Mouse (Mus musculus) kidney, adult 9 months (tissue): Measurements from ENCODE around the gene Gpr156.

Experiments used
- DNase-seq: peaks from one replicate; pipeline ENCODE4 v3.0.0; 2022

The Gpr156 gene

GRCm38 (mm10) chr16:38005471-38005870, 89.2 kb downstream of the Gpr156 start:
- DNase-seq = no peak

DNA sequence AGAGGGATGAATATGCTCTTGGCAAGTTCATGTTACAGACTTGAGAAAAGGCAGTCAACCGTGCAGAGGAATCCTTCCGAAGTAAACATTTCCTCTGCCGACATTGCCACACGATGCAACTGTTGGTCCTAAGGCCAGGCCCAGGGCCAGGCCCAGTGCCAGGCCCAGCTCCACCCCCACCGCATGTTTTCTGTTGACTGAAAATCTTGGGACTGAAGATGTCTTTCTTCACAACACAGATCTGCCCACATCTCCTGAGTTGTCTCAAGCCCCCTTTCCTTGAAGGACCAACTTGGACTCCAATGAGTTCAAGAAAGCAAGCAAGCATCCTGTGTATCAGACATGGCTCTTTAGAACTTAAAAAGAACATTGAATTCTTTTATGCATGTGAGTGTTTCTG, 92.1 kb downstream of the Gpr156 start:
- DNase-seq = no peak

- DNase-seq = no peak
Observed at GRCm38 (mm10) chr16:38009041-38009825, 92.9 kb downstream of the Gpr156 start.

DNA sequence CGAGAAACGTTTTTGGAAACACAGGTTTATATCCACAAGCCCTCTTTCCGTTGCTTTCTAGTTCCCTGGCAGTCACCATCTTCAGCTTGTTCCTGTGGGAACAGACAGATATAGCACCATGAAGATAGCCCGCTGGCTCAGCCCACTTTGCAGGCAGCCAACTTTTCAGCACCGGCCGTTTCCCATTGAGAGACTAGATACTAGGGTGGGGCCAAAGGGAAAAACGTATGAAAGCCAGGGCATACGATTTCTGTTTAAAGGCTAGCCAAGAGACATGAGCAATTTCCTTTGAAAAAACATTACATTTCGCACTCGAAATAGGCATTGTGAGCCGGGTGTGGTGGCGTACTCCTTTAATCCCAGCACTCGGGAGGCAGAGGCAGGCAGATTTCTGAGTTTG, 95.2 kb downstream of the Gpr156 start:
- no peak for DNase-seq

DNA sequence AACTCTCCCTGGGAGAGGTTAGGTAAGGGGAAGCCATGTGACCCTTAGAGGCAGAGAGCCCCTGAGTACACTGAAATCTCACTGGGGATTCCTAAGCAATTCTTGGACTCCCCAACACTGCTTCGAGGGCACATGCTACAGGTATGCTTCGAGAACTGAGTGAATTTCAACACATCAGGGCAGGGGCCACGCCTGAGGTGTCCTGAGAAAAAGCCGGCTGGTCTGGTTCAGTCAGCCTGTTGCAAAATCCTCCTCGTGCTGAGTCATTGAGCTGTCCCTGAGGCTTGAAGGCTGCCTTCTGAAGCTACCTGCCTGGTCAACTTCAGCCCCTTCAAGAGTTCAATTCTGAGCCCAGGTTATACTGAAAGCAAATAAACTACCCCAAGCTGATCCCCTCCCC, 96.1 kb downstream of the Gpr156 start:
- no peak for DNase-seq

- DNase-seq = no peak
Observed at GRCm38 (mm10) chr16:38012891-38013290, 96.6 kb downstream of the Gpr156 start.

GRCm38 (mm10) chr16:38014951-38015350, 98.7 kb downstream of the Gpr156 start:
- DNase-seq = peak; percentile 61

- DNase-seq = no peak
Observed at GRCm38 (mm10) chr16:38016928-38017524, 100.7 kb downstream of the Gpr156 start.

DNA sequence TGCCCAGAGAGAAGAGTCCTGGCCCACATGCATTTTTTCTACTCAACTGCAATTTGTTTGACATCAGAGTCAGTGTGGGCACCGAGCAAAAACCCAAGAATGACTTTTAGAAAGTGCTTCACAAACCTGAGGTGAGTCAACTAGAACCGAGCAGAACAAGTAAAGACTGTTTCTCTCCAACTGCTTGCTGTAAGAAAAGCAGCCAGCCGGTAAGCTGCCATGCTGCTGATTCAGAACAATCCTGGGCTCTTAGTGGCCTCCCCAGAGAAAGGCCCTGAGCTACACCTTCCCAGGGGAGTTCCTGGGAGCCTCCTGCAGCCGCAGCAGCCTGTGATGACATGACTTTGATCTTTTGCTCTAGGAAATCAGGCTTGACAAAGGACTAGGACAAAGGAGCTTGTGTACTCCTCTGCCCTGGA, 101.7 kb downstream of the Gpr156 start:
- no peak for DNase-seq

- DNase-seq = peak; percentile 48
Observed at GRCm38 (mm10) chr16:38032644-38033043, 116.3 kb downstream of the Gpr156 start.

GRCm38 (mm10) chr16:38033071-38033470, 116.8 kb downstream of the Gpr156 start:
- DNase-seq = peak; percentile 28

DNA sequence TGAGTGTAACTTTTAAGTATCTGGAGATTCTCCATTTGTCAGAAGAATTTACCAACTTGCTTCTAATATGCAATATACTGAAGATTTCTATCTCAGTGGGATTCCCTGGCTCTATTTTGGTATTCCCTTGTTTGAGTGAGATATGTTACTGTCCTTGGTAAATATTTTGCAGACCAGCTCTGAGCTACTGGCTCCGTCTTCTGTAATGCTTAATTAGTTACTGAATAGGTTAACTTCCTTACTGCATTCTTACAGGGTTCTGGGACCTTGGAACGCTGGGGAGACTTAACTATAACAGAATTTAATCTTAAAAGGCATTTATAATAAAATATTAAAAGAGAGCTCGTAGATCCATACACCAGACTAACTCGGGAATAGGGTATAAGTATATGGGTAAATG, 121.8 kb downstream of the Gpr156 start:
- DNase-seq = peak; percentile 75

DNA sequence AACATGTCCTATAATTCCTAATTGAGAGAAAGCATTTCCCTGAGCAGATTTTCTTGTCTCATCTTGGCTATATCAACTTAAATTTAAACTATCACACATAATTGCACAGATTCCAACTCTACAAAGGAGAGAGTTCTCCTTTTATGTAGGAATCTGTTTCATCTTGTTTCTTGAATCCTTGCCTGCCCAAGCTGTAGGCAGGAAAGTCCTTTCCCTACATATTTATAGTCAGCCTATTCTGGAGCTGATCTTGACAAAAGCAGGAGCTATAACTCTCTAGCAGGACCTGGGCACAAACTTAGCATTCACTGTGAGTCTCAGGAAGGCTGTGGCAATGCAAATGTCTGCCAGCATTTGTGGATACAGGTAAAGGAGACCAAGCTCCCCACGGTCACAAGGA, 125.9 kb downstream of the Gpr156 start:
- DNase-seq = no peak

DNA sequence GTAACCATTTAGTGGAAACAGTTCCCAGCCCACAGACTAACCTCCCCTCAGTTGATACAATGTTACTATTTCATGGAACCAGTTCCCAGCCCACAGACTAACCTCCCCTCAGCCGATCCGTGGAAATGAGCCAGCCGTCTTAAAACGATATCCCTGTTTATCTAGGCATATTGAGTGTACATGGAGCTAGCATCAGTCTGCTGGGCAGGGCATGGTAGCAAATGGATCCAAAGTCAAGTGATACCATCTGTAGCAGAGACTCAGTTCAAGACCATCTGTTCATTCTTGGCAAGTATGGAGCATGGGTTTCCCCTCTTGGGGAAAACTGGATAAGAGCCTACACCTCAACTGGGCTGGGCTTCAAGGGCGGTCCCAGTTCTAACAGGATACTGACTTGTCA, 128.3 kb downstream of the Gpr156 start:
- DNase-seq = no peak

DNA sequence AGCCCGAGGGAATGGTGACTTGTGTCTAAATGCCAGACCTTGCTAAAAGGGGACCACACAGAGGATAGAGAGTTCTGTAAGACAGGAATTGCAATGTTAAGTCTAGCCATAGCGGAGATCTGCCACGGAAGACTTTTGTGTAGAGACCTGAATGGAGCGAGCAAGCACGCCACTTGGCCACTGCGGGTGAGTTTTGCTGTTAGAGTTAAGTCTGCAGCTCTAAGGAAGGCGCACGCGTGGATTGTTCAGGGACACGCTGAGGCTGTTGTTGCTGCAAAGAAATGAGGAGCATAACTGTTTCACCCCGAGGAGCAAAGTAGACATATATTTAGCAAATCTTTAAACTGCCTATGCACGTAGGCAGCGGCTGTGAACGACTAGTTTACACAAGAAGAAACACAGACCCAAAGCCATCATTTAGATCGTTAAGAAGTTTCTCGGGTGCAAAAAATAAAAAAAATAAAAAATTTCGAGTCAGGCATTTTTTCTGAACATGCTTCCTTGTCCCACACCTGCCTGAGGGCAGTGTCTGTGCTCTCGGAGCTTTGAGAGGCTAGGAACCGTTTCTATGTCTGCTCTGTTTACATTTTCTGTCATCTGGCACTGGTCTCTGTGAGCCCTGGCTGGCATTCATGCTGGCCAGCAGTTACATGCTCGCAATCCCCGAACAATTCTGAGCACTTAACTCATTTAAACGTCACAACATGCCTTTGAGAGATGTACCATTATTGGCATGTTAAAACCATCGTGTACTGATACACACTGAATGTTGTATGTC, 131.7 kb downstream of the Gpr156 start:
- peak; percentile 8 for DNase-seq
